Mouse (Mus musculus): Measurements from ENCODE around the gene Eipr1.

- TF ChIP-seq CTCF (IDR thresholded peaks at IDR 0.05; ENCODE audit: control insufficient read depth, insufficient read depth, insufficient replicate concordance, low read depth, low read length) = no peak
- TF ChIP-seq POLR2A (IDR thresholded peaks at IDR 0.05; ENCODE audit: control insufficient read depth, low read depth, low read length) = no peak
Observed at GRCm38 (mm10) chr12:28900341-28900740, 148.7 kb downstream of the Eipr1 start.

Measured in testis, adult 2 months (tissue).